Mouse (Mus musculus) midbrain, embryonic 14.5 days (tissue): ENCODE results near the gene Cog6. TPM values are rescaled to one million over a fixed set of nuclear protein-coding genes. Genes with fewer than 3 reads are reported as not detected.
A peak's percentile ranks its signal among the peaks of the same experiment; 100 is the strongest.

Experiments
- ATAC-seq: fragments of 200-750 bp; cut with Nextera tagmentation; 2 replicates; pipeline ENCODE4 v1.8.0; 2017; ENCODE audit warnings: moderate number of reproducible peaks, moderate library complexity; ENCODE audit not compliant: low FRiP score, low TSS enrichment
- DNase-seq: peaks from one replicate; pipeline ENCODE4 v3.0.0-alpha.2; 2015
- H3K27ac ChIP-seq: fragments of 300-500 bp; sonication (generic); replicated peaks from 2 replicates; pipeline ENCODE4 v1.5.1; 2014; ENCODE audit warnings: mild to moderate bottlenecking, low read depth, low read length, moderate library complexity
- H3K27me3 ChIP-seq: fragments of 300-500 bp; sonication (generic); 2 replicates; pipeline ENCODE4 v1.6.1; 2014; ENCODE audit warnings: low read length, control low read depth, mixed read lengths; ENCODE audit not compliant: control insufficient read depth, insufficient read depth
- H3K36me3 ChIP-seq: fragments of 300-500 bp; sonication (generic); 2 replicates; pipeline ENCODE4 v1.6.1; 2014; ENCODE audit warnings: low read length, control low read depth; ENCODE audit not compliant: control insufficient read depth, insufficient read depth
- H3K4me1 ChIP-seq: fragments of 300-500 bp; sonication (generic); 2 replicates; pipeline ENCODE4 v1.6.1; 2014; ENCODE audit warnings: mild to moderate bottlenecking, antibody characterized with exemption, low read length, control low read depth; ENCODE audit not compliant: control insufficient read depth, insufficient read depth
- H3K4me2 ChIP-seq: fragments of 300-500 bp; sonication (generic); 2 replicates; pipeline ENCODE4 v1.6.1; 2014; ENCODE audit warnings: mild to moderate bottlenecking, low read length, moderate library complexity
- H3K4me3 ChIP-seq: fragments of 300-500 bp; sonication (generic); replicated peaks from 2 replicates; pipeline ENCODE4 v1.5.1; 2014; ENCODE audit warnings: low read depth, low read length
- H3K9ac ChIP-seq: fragments of 300-500 bp; sonication (generic); replicated peaks from 2 replicates; pipeline ENCODE4 v1.6.1; 2014; ENCODE audit warnings: mild to moderate bottlenecking, low read length, moderate library complexity
- H3K9me3 ChIP-seq: fragments of 300-500 bp; sonication (generic); 2 replicates; pipeline ENCODE4 v1.6.1; 2016; ENCODE audit warnings: low read length, control low read depth, mixed read lengths; ENCODE audit not compliant: control insufficient read depth
- WGBS: fragments of 180-500 bp; shearing (Covaris S2); extraction: QIAGEN DNeasy Blood & Tissue Kit; methylation state at CpG from one replicate; pipeline ENCODE4 v1.1.7; 2014; 5-methylcytosine and 5-hydroxymethylcytosine counted together
- polyA plus RNA-seq: library from polyadenylated mRNA; unstranded; fragments of >200 nt; fragmentation: Nextera tagmentation; extraction: Ambion mirVana; gene quantifications from 2 replicates; pipeline ENCODE4 v1.2.1, GENCODE M21; 2014

The Cog6 gene
- polyA plus RNA-seq, 1 experiment from 2014 or later: 76.2 TPM

DNA sequence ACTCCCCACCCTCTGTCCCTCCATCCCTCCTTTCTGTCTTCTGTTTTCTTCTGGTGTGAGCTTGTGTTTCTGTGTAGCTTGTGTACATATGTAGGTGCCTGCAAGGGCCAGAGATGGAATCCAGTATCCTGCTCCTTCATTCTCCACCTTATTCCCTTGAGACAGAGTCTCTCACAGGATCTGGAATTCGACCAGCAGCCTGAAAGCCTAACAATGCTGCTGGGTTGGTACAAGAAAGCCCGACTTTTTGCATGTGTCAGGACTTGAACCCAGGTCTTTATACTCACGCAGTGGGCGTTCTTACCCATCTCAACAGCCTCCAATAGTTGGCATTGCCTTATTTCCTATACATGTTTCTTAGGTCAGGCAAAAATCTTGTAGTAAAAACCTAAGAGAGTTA, 28.7 kb upstream of the Cog6 start:
- no peak overlapping the region for H3K4me3 ChIP-seq
- no peak overlapping the region for H3K9ac ChIP-seq
- no peaks in the 10 kb centered on the region for H3K9me3 ChIP-seq
- no peak overlapping the region for H3K4me2 ChIP-seq
- no peaks in the 10 kb centered on the region for H3K27me3 ChIP-seq
- 84% methylated on average over 4 of the region's 4 CpGs for WGBS
- no peak for ATAC-seq
- H3K36me3 ChIP-seq: no peaks in the 10 kb centered on the region
- 0 out of 2 replicates have a peak, but pooled peaks cover 11% of the 10 kb centered on the region for H3K4me1 ChIP-seq
- no peak for DNase-seq
- H3K27ac ChIP-seq: no peak overlapping the region

DNA sequence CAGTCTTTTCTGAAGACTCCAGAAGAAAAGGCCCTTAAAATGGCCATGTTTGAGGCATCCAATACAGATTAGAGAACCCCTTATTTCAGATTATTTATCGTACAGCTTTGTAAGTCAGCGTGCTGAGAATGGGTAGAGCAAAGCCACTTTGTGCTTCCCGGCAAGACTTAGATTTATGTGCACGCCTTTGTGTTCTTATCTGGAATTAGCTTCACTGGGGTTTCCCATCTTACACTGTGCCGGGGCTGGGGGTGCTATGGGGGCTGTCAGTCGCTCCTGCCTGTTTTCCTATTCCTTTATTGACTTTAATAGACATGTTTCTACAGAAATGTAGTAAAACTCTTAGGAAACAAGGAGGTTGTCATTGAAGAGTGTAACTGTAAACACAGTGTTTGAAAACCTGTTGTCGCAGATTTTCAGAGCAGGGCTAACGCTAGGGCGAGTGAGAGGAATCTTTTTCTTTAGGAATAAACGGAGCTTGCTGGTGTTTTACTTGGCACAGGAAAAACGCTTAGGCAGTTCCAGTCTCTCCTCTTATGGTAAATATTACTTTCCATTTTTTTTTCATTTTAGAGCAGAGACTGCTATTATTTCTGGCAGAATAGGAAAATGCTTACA, 27.8 kb upstream of the Cog6 start:
- Histone ChIP-seq H3K4me3 (peak overlapping the region; percentile 16; the same call in 1 of the 2 replicates), H3K9ac (0 out of 2 replicates have a peak overlapping the region, but pooled peaks have one; percentile 4), H3K4me2 (peak overlapping the region; percentile 91), H3K27ac (no peak overlapping the region), H3K27me3 (no peaks in the 10 kb centered on the region), H3K36me3 (no peaks in the 10 kb centered on the region), H3K9me3 (no peaks in the 10 kb centered on the region), H3K4me1 (0 out of 2 replicates have a peak, but pooled peaks cover 11% of the 10 kb centered on the region)
- WGBS: 63% methylated on average over 11 of the region's 11 CpGs
- ATAC-seq: no peak
- peak; percentile 15 for DNase-seq

DNA sequence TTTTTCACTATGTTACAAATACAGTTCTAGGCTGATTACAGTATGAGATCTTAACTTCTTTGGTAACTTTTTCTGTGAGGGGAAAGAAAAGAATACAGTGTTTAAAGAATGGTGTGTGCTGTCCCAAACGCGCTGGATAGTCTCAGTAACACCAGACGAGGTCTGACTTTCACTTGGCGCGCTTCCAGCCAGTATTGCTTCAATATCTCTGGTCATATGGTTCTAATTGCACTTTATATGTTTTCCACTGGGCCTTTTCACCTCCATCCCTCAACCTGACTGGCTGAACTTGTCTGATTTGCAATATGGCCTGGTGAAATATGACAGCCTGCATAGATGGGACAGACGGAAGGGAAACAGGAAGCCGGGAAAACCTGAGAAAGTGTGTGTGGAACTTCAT, 27.2 kb upstream of the Cog6 start:
- 0 out of 2 replicates have a peak overlapping the region, but pooled peaks have one; percentile 4 for H3K9ac ChIP-seq
- 74% methylated on average over 7 of the region's 7 CpGs for WGBS
- H3K36me3 ChIP-seq: no peaks in the 10 kb centered on the region
- H3K4me3 ChIP-seq: peak overlapping the region; percentile 16; the same call in 1 of the 2 replicates
- no peaks in the 10 kb centered on the region for H3K9me3 ChIP-seq
- H3K4me1 ChIP-seq: 0 out of 2 replicates have a peak, but pooled peaks cover 11% of the 10 kb centered on the region
- ATAC-seq: no peak
- no peaks in the 10 kb centered on the region for H3K27me3 ChIP-seq
- H3K27ac ChIP-seq: no peak overlapping the region
- peak overlapping the region; percentile 91 for H3K4me2 ChIP-seq
- DNase-seq: peak; percentile 30

DNA sequence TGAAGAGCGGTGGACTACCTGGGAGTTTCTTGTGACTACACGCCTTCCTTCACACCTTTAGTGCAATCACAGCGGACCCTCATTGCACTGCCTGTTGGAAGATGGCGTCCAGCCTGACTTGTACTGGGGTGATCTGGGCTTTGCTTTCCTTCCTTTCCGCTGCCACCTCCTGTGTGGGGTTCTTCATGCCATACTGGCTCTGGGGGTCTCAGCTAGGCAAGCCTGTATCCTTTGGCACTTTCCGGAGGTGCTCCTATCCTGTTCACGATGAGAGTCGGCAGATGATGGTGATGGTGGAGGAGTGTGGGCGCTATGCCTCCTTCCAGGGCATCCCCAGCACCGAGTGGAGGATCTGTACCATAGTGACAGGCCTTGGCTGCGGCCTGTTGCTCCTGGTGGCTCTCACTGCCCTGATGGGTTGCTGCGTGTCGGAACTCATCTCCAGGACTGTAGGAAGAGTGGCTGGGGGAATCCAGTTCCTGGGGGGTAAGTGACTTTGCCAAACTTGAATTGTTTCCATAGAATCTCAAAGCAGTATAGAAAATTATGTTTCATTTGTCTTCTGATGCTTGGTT, 26.3 kb upstream of the Cog6 start:
- Histone ChIP-seq H3K36me3 (no peaks in the 10 kb centered on the region), H3K4me3 (peak overlapping the region; percentile 61), H3K27me3 (no peaks in the 10 kb centered on the region; the same call in 1 of the 2 replicates), H3K27ac (no peak overlapping the region), H3K4me2 (peak overlapping the region; percentile 91), H3K9me3 (no peaks in the 10 kb centered on the region), H3K9ac (no peak overlapping the region), H3K4me1 (0 out of 2 replicates have a peak, but pooled peaks cover 14% of the 10 kb centered on the region)
- DNase-seq (no peak), ATAC-seq (no peak)
- 92% methylated on average over 13 of the region's 13 CpGs for WGBS

DNA sequence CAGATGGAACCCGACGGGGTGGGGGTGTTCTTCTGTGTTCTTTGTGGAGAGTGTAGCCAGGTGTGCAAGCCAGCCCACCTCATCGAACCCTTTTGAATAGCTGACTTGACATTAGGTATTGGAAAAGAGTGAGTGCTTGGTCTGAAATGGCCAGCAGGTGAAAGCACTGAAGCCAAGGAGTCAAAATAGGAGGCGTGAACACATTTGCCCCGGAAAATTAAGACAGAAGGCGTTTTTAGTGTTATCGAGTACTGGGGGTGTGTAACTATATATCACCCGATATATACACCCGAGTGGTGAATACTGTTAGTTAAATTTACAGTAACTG, 25.2 kb upstream of the Cog6 start:
- Histone ChIP-seq H3K27ac (no peak overlapping the region), H3K4me3 (peak overlapping the region; percentile 61), H3K27me3 (no peaks in the 10 kb centered on the region; the same call in 1 of the 2 replicates), H3K9me3 (no peaks in the 10 kb centered on the region), H3K36me3 (no peaks in the 10 kb centered on the region), H3K4me1 (0 out of 2 replicates have a peak, but pooled peaks cover 14% of the 10 kb centered on the region), H3K4me2 (peak overlapping the region; percentile 91), H3K9ac (peak overlapping the region; percentile 71)
- 27% methylated on average over 9 of the region's 9 CpGs for WGBS
- ATAC-seq (no peak), DNase-seq (no peak)

DNA sequence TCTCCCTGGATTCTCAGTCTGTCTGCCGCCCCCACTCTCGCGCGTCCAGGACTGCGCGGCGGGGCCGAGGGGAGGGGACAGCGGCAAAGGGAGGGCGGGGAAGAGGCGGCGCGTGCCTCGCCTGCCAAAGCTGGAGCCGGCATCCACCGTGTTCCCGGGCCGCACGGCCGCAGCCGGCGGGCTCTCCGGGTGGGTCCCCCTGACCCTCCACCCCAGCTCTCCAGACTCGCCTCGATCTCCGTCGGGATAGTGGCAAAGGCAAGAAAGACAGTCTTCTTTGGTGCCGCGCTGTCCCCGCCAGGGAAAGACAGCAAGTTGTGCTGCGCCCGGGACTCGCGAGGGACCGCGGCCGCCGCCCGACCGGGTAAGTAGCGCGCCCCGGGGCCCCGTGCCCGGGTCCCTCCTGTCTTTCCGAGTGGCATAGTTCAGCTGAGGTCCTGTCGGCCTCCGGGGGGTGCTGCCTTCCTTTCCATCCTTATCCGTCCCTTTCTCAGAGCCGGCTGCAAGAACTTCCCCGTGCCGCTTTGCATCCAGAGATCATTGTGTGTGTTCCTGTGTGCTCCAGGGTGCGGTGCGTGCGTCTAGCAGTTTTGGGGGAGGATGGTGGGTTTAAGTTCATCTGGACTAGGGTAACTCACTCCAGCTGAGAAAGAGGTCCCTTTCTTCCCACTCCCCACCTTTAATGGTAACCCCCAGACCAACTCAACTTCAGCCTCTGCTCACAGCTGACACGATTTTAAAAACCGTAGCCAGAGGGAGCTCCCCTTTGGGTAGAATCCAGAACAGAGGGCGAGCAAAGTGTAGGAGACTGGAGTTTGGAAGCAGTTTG, 24.6 kb upstream of the Cog6 start, which contains the start of gene Lhfp:
Gene Lhfp (plus strand): TSS at position 118 of the 829 bp plus-strand sequence.
- H3K27ac ChIP-seq: peak within 1 kb of the TSS; percentile 67
- peak; percentile 83 for DNase-seq
- no peaks in the 10 kb centered on the region for H3K9me3 ChIP-seq
- H3K36me3 ChIP-seq: no peaks in the 10 kb centered on the region
- WGBS: 1% methylated on average over 57 of the region's 58 CpGs
- peak within 1 kb of the TSS; percentile 71 for H3K9ac ChIP-seq
- no peaks in the 10 kb centered on the region; the same call in 1 of the 2 replicates for H3K27me3 ChIP-seq
- H3K4me1 ChIP-seq: 0 out of 2 replicates have a peak, but pooled peaks cover 14% of the 10 kb centered on the region
- ATAC-seq: peak; percentile 91
- peak within 1 kb of the TSS; percentile 91 for H3K4me2 ChIP-seq
- H3K4me3 ChIP-seq: peak within 1 kb of the TSS; percentile 61

DNA sequence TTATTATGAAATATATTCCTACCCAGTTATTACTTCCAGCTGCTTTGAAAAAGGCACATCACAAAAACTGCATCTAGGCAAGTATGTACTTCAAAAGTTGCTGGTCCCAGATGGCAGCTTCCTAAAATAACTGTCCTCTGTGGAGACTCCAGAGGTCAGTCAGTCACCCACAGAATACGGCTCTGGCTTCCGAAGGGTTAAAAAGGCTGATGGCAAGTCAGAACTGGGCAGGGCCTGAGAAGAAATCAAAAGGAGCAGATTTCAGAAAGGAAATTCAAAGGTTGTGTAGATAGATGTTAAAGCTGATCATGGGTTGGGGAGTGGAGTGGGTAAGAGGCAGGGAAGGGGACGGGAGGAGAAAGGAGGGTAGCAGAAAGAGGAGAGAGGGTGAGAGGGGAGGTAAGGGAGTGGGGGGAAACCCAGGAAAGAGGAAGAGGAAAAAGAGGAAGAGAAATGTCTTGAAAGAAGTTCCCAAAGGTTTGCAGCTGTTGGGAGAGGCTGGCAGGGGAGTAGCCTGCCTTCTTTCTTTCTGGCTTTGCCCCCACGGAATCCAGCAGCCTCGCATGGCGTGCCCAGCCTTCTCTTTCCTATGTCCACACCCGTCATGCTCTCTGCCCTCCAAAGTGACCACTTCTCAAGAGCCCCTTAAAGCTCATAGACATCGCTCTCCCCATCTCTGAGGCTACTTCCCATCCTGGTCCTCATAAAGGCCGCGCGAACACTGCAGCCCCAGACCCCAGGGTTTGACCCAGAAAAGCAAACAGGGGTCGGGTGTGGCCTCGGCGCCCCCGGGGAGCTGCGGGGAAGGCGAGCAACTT, 23.8 kb upstream of the Cog6 start:
- no peaks in the 10 kb centered on the region; the same call in 1 of the 2 replicates for H3K27me3 ChIP-seq
- no peaks in the 10 kb centered on the region for H3K9me3 ChIP-seq
- 8% methylated on average over 17 of the region's 17 CpGs for WGBS
- no peak for DNase-seq
- peak overlapping the region; percentile 91 for H3K4me2 ChIP-seq
- ATAC-seq: peak; percentile 44; the same call in 1 of the 2 replicates
- peak overlapping the region; percentile 61 for H3K4me3 ChIP-seq
- H3K27ac ChIP-seq: peak overlapping the region; percentile 67
- no peaks in the 10 kb centered on the region for H3K36me3 ChIP-seq
- H3K9ac ChIP-seq: peak overlapping the region; percentile 71
- 0 out of 2 replicates have a peak, but pooled peaks cover 14% of the 10 kb centered on the region for H3K4me1 ChIP-seq

DNA sequence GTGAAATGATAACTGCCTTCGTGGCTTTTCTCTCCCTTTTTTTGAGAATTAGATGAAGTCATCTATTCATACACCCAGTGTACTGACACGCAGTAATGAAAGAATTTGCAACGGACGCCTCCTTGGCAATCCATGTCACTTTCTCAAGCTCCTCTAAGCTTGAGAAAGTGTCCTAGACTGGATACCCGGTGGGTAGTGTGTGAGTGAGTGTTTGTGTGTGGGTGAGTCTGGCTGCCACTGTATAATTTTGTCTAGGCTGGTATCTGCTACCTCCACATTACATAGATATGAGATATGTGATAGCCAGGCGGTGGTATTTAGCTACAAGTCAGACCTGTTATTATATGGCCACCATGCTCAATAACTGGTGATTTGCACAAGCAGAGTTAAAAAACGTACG, 22.7 kb upstream of the Cog6 start:
- Histone ChIP-seq H3K4me2 (no peak overlapping the region), H3K4me1 (0 out of 2 replicates have a peak, but pooled peaks cover 14% of the 10 kb centered on the region), H3K9me3 (no peaks in the 10 kb centered on the region), H3K36me3 (no peaks in the 10 kb centered on the region), H3K4me3 (no peak overlapping the region), H3K9ac (no peak overlapping the region), H3K27ac (no peak overlapping the region), H3K27me3 (no peaks in the 10 kb centered on the region; the same call in 1 of the 2 replicates)
- WGBS: 70% methylated on average over 8 of the region's 8 CpGs
- DNase-seq (no peak), ATAC-seq (no peak)
